Mouse (Mus musculus): ENCODE measurements at regions not wholly inside any gene's neighbourhood (a gene's known extent, or its start where the extent isn't known, plus 50 kb on each side); places are given as distances from the start of the nearest gene placed in this dataset.

DNA sequence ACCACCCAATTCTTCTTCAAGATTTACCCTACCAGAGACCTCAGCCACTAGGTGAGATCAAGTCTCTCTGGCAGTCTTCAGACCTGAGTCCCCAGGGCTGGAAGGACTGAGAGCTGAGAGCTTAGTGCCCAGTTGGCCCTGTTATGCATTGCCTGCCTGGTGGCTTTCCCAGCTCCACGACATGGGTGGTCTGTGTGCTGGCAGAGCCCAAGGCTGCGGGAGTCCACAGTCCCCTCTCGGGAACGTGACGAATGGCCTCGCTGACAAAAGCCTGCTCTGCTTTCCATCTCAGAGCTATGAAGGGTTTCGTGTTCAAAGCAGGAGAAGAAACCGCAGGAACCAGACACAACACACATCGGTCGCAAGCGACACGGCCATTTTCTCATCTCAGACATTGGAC is 450.7 kb downstream of the Ccdc171 start:
- peak; percentile 56 for DNase-seq (ENCODE audit: low spot score)
- no peak overlapping the region for H3K4me2 ChIP-seq (ENCODE audit: low read depth, low read length)

DNA sequence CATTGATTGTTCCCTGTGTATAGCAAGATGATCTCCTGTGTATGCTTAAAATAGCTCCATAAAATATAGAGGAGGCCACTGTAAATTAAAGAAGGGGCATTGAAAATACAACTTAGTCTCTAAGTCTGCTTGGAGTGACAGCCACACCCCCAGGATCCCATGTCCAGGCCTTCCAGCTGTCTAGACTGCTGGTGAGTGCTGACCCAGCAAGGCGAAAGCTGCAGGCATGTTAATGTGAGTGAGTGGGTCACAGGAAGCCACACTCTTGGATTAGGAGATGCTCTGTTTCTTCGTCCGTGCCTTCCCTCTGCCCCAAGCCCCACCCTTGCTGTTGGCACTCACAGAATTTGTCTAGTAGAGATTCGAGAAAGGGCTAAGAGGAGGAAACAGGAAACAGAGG is 453.7 kb downstream of the Ccdc171 start:
- H3K9ac ChIP-seq (replicated peaks; ENCODE audit: low read length) = no peak overlapping the region
- DNase-seq (ENCODE audit: low spot score) = no peak
- 57% methylated on average over 4 of the region's 4 CpGs for WGBS
- no peaks in the 10 kb centered on the region for H3K27me3 ChIP-seq (ENCODE audit: control insufficient read depth, insufficient read depth, low read length)
- H3K4me1 ChIP-seq (ENCODE audit: control insufficient read depth, insufficient read depth, low read length) = no peaks in the 10 kb centered on the region
- no peaks in the 10 kb centered on the region for H3K9me3 ChIP-seq (replicated peaks; ENCODE audit: control insufficient read depth, low read length)
- H3K27ac ChIP-seq (replicated peaks; ENCODE audit: low read depth, low read length) = no peak overlapping the region
- H3K4me3 ChIP-seq (ENCODE audit: low read depth, low read length) = no peak overlapping the region
- no peak overlapping the region for H3K4me2 ChIP-seq (ENCODE audit: low read depth, low read length)
- no peak for ATAC-seq (replicated peaks; ENCODE audit: insufficient number of reproducible peaks, low FRiP score, low TSS enrichment, low read depth)
- H3K36me3 ChIP-seq (replicated peaks; ENCODE audit: control insufficient read depth, insufficient read depth, low read depth, low read length) = no peaks in the 10 kb centered on the region

More for the DNA sequence above, 450.7 kb downstream of the Ccdc171 start:
- no peak overlapping the region for H3K9ac ChIP-seq (replicated peaks; ENCODE audit: low read length)
- no peaks in the 10 kb centered on the region for H3K4me1 ChIP-seq (ENCODE audit: control insufficient read depth, insufficient read depth, low read length)
- no peaks in the 10 kb centered on the region for H3K36me3 ChIP-seq (replicated peaks; ENCODE audit: control insufficient read depth, insufficient read depth, low read depth, low read length)
- no peaks in the 10 kb centered on the region for H3K9me3 ChIP-seq (replicated peaks; ENCODE audit: control insufficient read depth, low read length)
- peak; percentile 59; the same call in 1 of the 2 replicates for ATAC-seq (replicated peaks; ENCODE audit: insufficient number of reproducible peaks, low FRiP score, low TSS enrichment, low read depth)
- no peaks in the 10 kb centered on the region for H3K27me3 ChIP-seq (ENCODE audit: control insufficient read depth, insufficient read depth, low read length)
- WGBS = 63% methylated on average over 12 of the region's 12 CpGs
- H3K4me3 ChIP-seq (ENCODE audit: low read depth, low read length) = no peak overlapping the region
- H3K27ac ChIP-seq (replicated peaks; ENCODE audit: low read depth, low read length) = no peak overlapping the region

DNA sequence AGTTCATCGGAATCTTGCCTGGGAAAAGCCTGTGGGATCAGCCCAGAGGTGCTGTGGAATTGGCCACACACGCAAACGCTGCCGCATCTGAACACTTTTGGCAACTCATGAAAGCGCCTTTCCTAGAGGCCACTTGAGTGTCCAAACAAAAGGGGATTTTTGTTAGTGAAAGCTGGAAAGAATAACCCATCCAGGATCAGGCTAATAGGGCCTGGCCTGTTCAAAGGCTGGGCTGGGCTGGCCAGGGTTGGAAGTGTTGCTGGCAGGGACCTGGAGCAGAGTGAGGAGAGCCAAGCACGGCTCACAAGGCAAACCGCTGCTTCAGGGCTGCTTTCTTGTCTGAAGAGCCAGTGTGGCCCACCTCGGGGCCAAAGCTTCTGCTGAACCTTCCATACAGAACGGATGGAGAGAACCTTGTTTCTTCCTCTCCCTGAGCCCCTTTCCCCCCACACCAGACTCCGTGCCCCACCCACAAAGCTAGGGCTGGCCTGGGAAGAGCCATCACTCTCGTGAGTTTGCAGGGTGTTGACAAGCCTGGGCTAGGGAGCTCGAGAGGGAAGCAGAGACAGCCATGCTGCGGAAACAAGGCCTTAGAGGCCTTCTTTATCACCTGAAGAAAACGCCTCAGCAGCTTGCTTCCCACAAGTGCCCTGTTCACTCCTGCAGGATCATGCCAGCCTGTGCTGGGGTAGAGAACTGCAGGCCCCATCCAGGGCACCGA is 459.5 kb downstream of the Ccdc171 start:
- peaks cover 2% of the 10 kb centered on the region; the same call in 1 of the 2 replicates for H3K4me1 ChIP-seq (ENCODE audit: control insufficient read depth, insufficient read depth, low read length)
- peak; percentile 12 for DNase-seq (ENCODE audit: low spot score)
- no peak for ATAC-seq (replicated peaks; ENCODE audit: insufficient number of reproducible peaks, low FRiP score, low TSS enrichment, low read depth)
- H3K4me3 ChIP-seq (ENCODE audit: low read depth, low read length) = no peak overlapping the region
- 81% methylated on average over 15 of the region's 15 CpGs for WGBS
- H3K36me3 ChIP-seq (replicated peaks; ENCODE audit: control insufficient read depth, insufficient read depth, low read depth, low read length) = no peaks in the 10 kb centered on the region
- no peak overlapping the region for H3K9ac ChIP-seq (replicated peaks; ENCODE audit: low read length)
- H3K27ac ChIP-seq (replicated peaks; ENCODE audit: low read depth, low read length) = no peak overlapping the region; the same call in 1 of the 2 replicates
- no peaks in the 10 kb centered on the region for H3K9me3 ChIP-seq (replicated peaks; ENCODE audit: control insufficient read depth, low read length)
- H3K27me3 ChIP-seq (ENCODE audit: control insufficient read depth, insufficient read depth, low read length) = no peaks in the 10 kb centered on the region
- H3K4me2 ChIP-seq (ENCODE audit: low read depth, low read length) = no peak overlapping the region

DNA sequence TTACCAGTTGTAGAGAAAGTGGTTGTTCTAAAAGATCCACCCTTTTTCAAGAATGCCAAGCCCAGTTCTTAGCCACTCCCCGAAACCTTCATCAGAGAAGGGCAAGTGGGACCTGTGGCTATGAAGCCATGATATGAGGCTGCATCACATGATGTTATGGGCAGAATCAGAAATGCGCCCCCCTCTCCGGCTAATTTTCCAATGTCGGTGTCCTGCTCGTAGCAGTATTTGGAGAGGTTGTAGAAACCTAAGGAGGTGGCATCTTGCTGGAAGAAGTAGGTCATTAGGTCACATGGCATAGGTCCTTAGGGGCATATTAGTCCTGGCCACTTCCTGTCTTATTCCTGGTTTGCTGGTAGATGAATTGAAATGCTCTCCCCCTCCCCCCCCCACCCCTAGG is 460.1 kb downstream of the Ccdc171 start:
- Histone ChIP-seq H3K9ac (replicated peaks; ENCODE audit: low read length) (no peak overlapping the region), H3K27ac (replicated peaks; ENCODE audit: low read depth, low read length) (no peak overlapping the region), H3K4me2 (ENCODE audit: low read depth, low read length) (no peak overlapping the region), H3K4me1 (ENCODE audit: control insufficient read depth, insufficient read depth, low read length) (peaks cover 6% of the 10 kb centered on the region), H3K4me3 (ENCODE audit: low read depth, low read length) (no peak overlapping the region), H3K36me3 (replicated peaks; ENCODE audit: control insufficient read depth, insufficient read depth, low read depth, low read length) (no peaks in the 10 kb centered on the region), H3K27me3 (ENCODE audit: control insufficient read depth, insufficient read depth, low read length) (no peaks in the 10 kb centered on the region), H3K9me3 (replicated peaks; ENCODE audit: control insufficient read depth, low read length) (no peaks in the 10 kb centered on the region)
- ATAC-seq (replicated peaks; ENCODE audit: insufficient number of reproducible peaks, low FRiP score, low TSS enrichment, low read depth) (no peak), DNase-seq (ENCODE audit: low spot score) (no peak)
- WGBS = 89% methylated on average over 5 of the region's 5 CpGs

DNA sequence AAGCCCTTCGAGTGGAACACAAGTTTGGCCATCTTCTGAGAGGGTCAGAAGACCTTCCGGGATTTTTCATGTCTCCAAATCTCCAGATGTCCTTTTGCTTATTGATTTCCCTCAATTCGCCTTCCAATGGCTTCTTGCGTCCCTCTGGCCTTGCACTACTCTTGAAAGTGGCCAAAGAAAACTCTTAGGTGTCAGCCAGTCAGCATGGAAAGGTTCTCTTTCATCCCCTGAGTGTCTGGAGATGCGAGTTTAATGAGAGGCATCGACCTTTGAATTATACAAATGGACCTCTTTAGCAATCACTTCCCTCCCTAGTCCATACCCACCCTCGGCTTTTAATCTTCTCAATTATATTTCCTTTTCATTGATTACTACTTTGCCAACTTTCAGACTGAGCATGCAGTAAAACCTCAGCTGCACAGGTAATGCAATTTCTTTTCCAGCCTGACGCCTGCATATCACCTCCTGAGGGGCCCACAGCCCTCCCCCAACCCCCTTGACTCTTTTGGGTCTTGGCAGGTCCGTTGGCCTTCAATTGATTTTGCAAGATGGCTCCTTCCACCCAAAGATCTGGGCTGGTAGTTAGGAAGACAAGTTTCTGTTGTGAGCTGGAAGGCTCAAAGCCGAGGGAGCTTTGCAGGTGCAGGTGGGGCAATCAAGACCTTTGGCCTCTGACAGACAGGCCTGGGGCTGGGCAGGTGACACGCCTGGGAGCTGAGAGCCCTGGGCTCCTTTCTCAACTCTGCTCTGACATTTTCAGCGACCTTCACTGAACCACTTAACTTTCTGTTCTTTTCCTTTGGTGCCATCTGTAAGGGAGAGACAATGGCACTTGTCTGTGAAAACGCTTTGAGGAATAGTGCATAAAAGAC is 461.8 kb downstream of the Ccdc171 start:
- H3K4me2 ChIP-seq (ENCODE audit: low read depth, low read length) = no peak overlapping the region
- WGBS = 79% methylated on average over 13 of the region's 13 CpGs
- no peak for ATAC-seq (replicated peaks; ENCODE audit: insufficient number of reproducible peaks, low FRiP score, low TSS enrichment, low read depth)

DNA sequence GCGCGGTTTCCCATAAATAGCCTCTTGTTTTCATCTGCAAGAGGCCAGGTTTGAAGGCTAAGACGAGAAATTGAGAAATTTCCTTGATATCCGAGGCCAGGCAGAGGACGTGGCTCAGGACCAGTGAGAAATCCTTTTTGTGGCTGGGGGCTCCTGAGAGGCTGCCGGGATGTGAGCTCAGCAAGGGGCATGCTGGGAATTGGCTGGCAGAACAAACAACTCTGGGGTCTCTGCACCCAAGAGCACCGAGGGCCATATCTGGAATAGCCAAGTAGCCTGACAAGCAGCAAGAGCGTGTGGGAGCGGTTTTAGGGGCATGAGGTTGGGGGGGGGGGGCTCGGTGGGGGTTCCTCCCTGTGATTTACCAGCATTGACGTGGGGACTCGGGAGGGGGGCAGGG is 462.5 kb downstream of the Ccdc171 start:
- no peaks in the 10 kb centered on the region for H3K36me3 ChIP-seq (replicated peaks; ENCODE audit: control insufficient read depth, insufficient read depth, low read depth, low read length)
- no peak overlapping the region for H3K4me2 ChIP-seq (ENCODE audit: low read depth, low read length)
- WGBS = 33% methylated on average over 12 of the region's 12 CpGs
- no peak overlapping the region; the same call in 1 of the 2 replicates for H3K9ac ChIP-seq (replicated peaks; ENCODE audit: low read length)
- DNase-seq (ENCODE audit: low spot score) (no peak), ATAC-seq (replicated peaks; ENCODE audit: insufficient number of reproducible peaks, low FRiP score, low TSS enrichment, low read depth) (no peak)
- H3K27me3 ChIP-seq (ENCODE audit: control insufficient read depth, insufficient read depth, low read length) = no peaks in the 10 kb centered on the region
- H3K9me3 ChIP-seq (replicated peaks; ENCODE audit: control insufficient read depth, low read length) = no peaks in the 10 kb centered on the region
- no peak overlapping the region for H3K4me3 ChIP-seq (ENCODE audit: low read depth, low read length)
- peaks cover 7% of the 10 kb centered on the region for H3K4me1 ChIP-seq (ENCODE audit: control insufficient read depth, insufficient read depth, low read length)
- H3K27ac ChIP-seq (replicated peaks; ENCODE audit: low read depth, low read length) = peak overlapping the region; percentile 75

More for the DNA sequence above, 461.8 kb downstream of the Ccdc171 start:
- H3K9me3 ChIP-seq (replicated peaks; ENCODE audit: control insufficient read depth, low read length) = no peaks in the 10 kb centered on the region
- DNase-seq (ENCODE audit: low spot score) = no peak
- H3K27me3 ChIP-seq (ENCODE audit: control insufficient read depth, insufficient read depth, low read length) = no peaks in the 10 kb centered on the region
- no peak overlapping the region for H3K9ac ChIP-seq (replicated peaks; ENCODE audit: low read length)
- peaks cover 7% of the 10 kb centered on the region for H3K4me1 ChIP-seq (ENCODE audit: control insufficient read depth, insufficient read depth, low read length)
- H3K4me3 ChIP-seq (ENCODE audit: low read depth, low read length) = no peak overlapping the region
- no peaks in the 10 kb centered on the region for H3K36me3 ChIP-seq (replicated peaks; ENCODE audit: control insufficient read depth, insufficient read depth, low read depth, low read length)
- 0 out of 2 replicates have a peak overlapping the region, but pooled peaks have one; percentile 75 for H3K27ac ChIP-seq (replicated peaks; ENCODE audit: low read depth, low read length)

DNA sequence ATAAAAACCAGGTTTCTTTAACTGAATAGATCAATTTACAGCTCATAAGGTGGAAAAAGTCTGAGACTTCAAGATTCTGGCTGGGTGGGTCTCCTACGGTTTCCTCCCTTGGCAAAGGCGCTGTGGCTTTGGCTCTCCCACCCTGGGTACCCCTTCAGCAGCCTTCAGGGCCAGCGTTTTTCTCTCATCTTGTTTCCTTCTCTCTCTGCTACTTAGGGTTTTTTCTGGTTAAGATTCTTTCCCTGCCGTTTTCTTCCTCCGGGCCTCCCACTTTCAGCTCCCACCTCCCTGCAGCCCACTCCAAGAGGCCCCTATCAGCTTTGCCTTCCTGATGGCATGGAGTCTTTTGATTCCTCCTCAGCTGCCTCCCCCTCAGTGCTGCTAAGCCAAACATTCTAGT is 463.0 kb downstream of the Ccdc171 start:
- H3K36me3 ChIP-seq (replicated peaks; ENCODE audit: control insufficient read depth, insufficient read depth, low read depth, low read length) = no peaks in the 10 kb centered on the region
- H3K4me3 ChIP-seq (ENCODE audit: low read depth, low read length) = no peak overlapping the region
- H3K4me1 ChIP-seq (ENCODE audit: control insufficient read depth, insufficient read depth, low read length) = peaks cover 7% of the 10 kb centered on the region
- DNase-seq (ENCODE audit: low spot score) = peak; percentile 63
- ATAC-seq (replicated peaks; ENCODE audit: insufficient number of reproducible peaks, low FRiP score, low TSS enrichment, low read depth) = no peak; the same call in 1 of the 2 replicates
- H3K27ac ChIP-seq (replicated peaks; ENCODE audit: low read depth, low read length) = peak overlapping the region; percentile 75
- H3K4me2 ChIP-seq (ENCODE audit: low read depth, low read length) = no peak overlapping the region
- no peaks in the 10 kb centered on the region for H3K27me3 ChIP-seq (ENCODE audit: control insufficient read depth, insufficient read depth, low read length)
- H3K9ac ChIP-seq (replicated peaks; ENCODE audit: low read length) = peak overlapping the region; percentile 14; the same call in 1 of the 2 replicates
- H3K9me3 ChIP-seq (replicated peaks; ENCODE audit: control insufficient read depth, low read length) = no peaks in the 10 kb centered on the region
- WGBS = 26% methylated on average over 5 of the region's 5 CpGs
